Mouse (Mus musculus) liver, embryonic 12.5 days (tissue): ENCODE results near the gene Lipf. TPM values are rescaled to one million over a fixed set of nuclear protein-coding genes. Genes with fewer than 3 reads are reported as not detected.

ENCODE experiments used
- ATAC-seq: fragments of 200-750 bp; cut with Nextera tagmentation; 2 replicates; pipeline ENCODE4 v1.8.0; 2017; ENCODE audit warnings: moderate number of reproducible peaks, mild to moderate bottlenecking, moderate library complexity
- H3K27ac ChIP-seq: fragments of 300-500 bp; sonication (generic); 2 replicates; pipeline ENCODE4 v1.5.1; 2016; ENCODE audit warnings: mild to moderate bottlenecking
- H3K27me3 ChIP-seq: fragments of 300-500 bp; sonication (generic); replicated peaks from 2 replicates; pipeline ENCODE4 v1.6.1; 2016; ENCODE audit warnings: mild to moderate bottlenecking, moderate library complexity
- H3K36me3 ChIP-seq: fragments of 300-500 bp; sonication (generic); 2 replicates; pipeline ENCODE4 v1.6.1; 2016; ENCODE audit warnings: mild to moderate bottlenecking, moderate library complexity
- H3K4me1 ChIP-seq: fragments of 300-500 bp; sonication (generic); 2 replicates; pipeline ENCODE4 v1.6.1; 2016
- H3K4me2 ChIP-seq: fragments of 300-500 bp; sonication (generic); 2 replicates; pipeline ENCODE4 v1.6.1; 2016; ENCODE audit warnings: mild to moderate bottlenecking, moderate library complexity
- H3K4me3 ChIP-seq: fragments of 300-500 bp; sonication (generic); 2 replicates; pipeline ENCODE4 v1.5.1; 2016; ENCODE audit warnings: mild to moderate bottlenecking, moderate library complexity
- H3K9ac ChIP-seq: fragments of 300-500 bp; sonication (generic); 2 replicates; pipeline ENCODE4 v1.6.1; 2016; ENCODE audit warnings: mild to moderate bottlenecking, moderate library complexity
- H3K9me3 ChIP-seq: fragments of 300-500 bp; sonication (generic); replicated peaks from 2 replicates; pipeline ENCODE4 v1.6.1; 2016; ENCODE audit warnings: mild to moderate bottlenecking, moderate library complexity
- WGBS: fragments of 180-500 bp; shearing (Covaris S2); methylation state at CpG from one replicate; pipeline ENCODE4 v1.1.7; 2016; ENCODE audit not compliant: insufficient replicate concordance; 5-methylcytosine and 5-hydroxymethylcytosine counted together
- polyA plus RNA-seq: library from polyadenylated mRNA; unstranded; fragments of >200 nt; fragmentation: Nextera tagmentation; extraction: Ambion mirVana; gene quantifications from 2 replicates; pipeline ENCODE4 v1.2.1, GENCODE M21; 2016

Lipf gene
- polyA plus RNA-seq = not detected in 2 replicates

- no peaks in the 10 kb centered on the region for H3K27me3 ChIP-seq
- H3K27ac ChIP-seq = no peak within 1 kb of the TSS
- H3K9me3 ChIP-seq = no peaks in the 10 kb centered on the region
- no peak for ATAC-seq
- no peaks in the 10 kb centered on the region for H3K4me1 ChIP-seq
- no peak within 1 kb of the TSS for H3K4me3 ChIP-seq
- H3K36me3 ChIP-seq = no peaks in the 10 kb centered on the region
- no peak within 1 kb of the TSS for H3K4me2 ChIP-seq
- no peak within 1 kb of the TSS for H3K9ac ChIP-seq
Measured at GRCm38 (mm10) chr19:33960887-33961286, at the start of gene Lipf. Lipf (plus strand) TSS chr19:33961187.

- Histone ChIP-seq H3K9me3 (no peaks in the 10 kb centered on the region), H3K4me2 (no peak overlapping the region), H3K36me3 (no peaks in the 10 kb centered on the region), H3K4me1 (no peaks in the 10 kb centered on the region), H3K4me3 (no peak overlapping the region), H3K27ac (no peak overlapping the region), H3K9ac (no peak overlapping the region), H3K27me3 (no peaks in the 10 kb centered on the region)
- no peak for ATAC-seq
Measured at GRCm38 (mm10) chr19:33924099-33924498, 36.9 kb upstream of the Lipf start.

- 48% methylated on average over 3 of the region's 3 CpGs for WGBS
- Histone ChIP-seq H3K9ac (no peak overlapping the region), H3K27ac (no peak overlapping the region), H3K4me3 (no peak overlapping the region), H3K36me3 (no peaks in the 10 kb centered on the region), H3K27me3 (no peaks in the 10 kb centered on the region), H3K4me1 (no peaks in the 10 kb centered on the region), H3K4me2 (no peak overlapping the region), H3K9me3 (no peaks in the 10 kb centered on the region)
- no peak for ATAC-seq
Measured at GRCm38 (mm10) chr19:33979007-33979406, 18.0 kb downstream of the Lipf start.

GRCm38 (mm10) chr19:33983043-33983442 is 22.1 kb downstream of the Lipf start:
- Histone ChIP-seq H3K27ac (no peak overlapping the region), H3K9me3 (no peaks in the 10 kb centered on the region), H3K4me2 (no peak overlapping the region), H3K4me3 (no peak overlapping the region), H3K27me3 (no peaks in the 10 kb centered on the region), H3K36me3 (no peaks in the 10 kb centered on the region), H3K9ac (no peak overlapping the region), H3K4me1 (no peaks in the 10 kb centered on the region)
- 73% methylated on average over 3 of the region's 3 CpGs for WGBS
- ATAC-seq = no peak

- H3K9me3 ChIP-seq = no peaks in the 10 kb centered on the region
- no peaks in the 10 kb centered on the region for H3K36me3 ChIP-seq
- no peaks in the 10 kb centered on the region for H3K4me1 ChIP-seq
- H3K9ac ChIP-seq = no peak within 1 kb of the TSS
- H3K27ac ChIP-seq = no peak within 1 kb of the TSS
- ATAC-seq = no peak
- no peak within 1 kb of the TSS for H3K4me3 ChIP-seq
- H3K27me3 ChIP-seq = no peaks in the 10 kb centered on the region
- 69% methylated on average over 6 of the region's 6 CpGs for WGBS
- no peak within 1 kb of the TSS for H3K4me2 ChIP-seq
Measured at GRCm38 (mm10) chr19:34008002-34008401, 47.0 kb downstream of the Lipf start, which contains the start of gene Lipk. Lipk (plus strand) TSS chr19:34008290.

- 64% methylated on average over 11 of the region's 11 CpGs for WGBS
- H3K27me3 ChIP-seq = no peaks in the 10 kb centered on the region
- H3K4me3 ChIP-seq = no peak overlapping the region
- no peak for ATAC-seq
- no peak overlapping the region for H3K27ac ChIP-seq
- H3K4me1 ChIP-seq = no peaks in the 10 kb centered on the region
- no peak overlapping the region for H3K4me2 ChIP-seq
- no peaks in the 10 kb centered on the region for H3K9me3 ChIP-seq
- H3K36me3 ChIP-seq = no peaks in the 10 kb centered on the region
- no peak overlapping the region for H3K9ac ChIP-seq
Measured at GRCm38 (mm10) chr19:34021440-34022172, 60.6 kb downstream of the Lipf start.

GRCm38 (mm10) chr19:34022759-34023158 is 61.8 kb downstream of the Lipf start:
- Histone ChIP-seq H3K36me3 (no peaks in the 10 kb centered on the region), H3K27me3 (no peaks in the 10 kb centered on the region), H3K27ac (no peak overlapping the region), H3K4me3 (no peak overlapping the region), H3K9ac (no peak overlapping the region), H3K9me3 (no peaks in the 10 kb centered on the region), H3K4me2 (no peak overlapping the region), H3K4me1 (no peaks in the 10 kb centered on the region)
- WGBS = 33% methylated on average over 3 of the region's 3 CpGs
- ATAC-seq = no peak

Other genes starting within 250 kb of the Lipf start
- not detected in 2 replicates for gene Lipo2, start 209.8 kb upstream of the Lipf start, polyA plus RNA-seq
- gene Lipo3, start 199.2 kb upstream of the Lipf start, polyA plus RNA-seq = 3.7 TPM in 2 replicates
- gene Lipo1, start 173.7 kb upstream of the Lipf start, polyA plus RNA-seq = not detected in 2 replicates
- not detected in 2 replicates for gene Lipk, start 47.1 kb downstream of the Lipf start, polyA plus RNA-seq
- not detected in 2 replicates for gene Lipn, start 106.2 kb downstream of the Lipf start, polyA plus RNA-seq
- gene Lipm, start 139.7 kb downstream of the Lipf start, polyA plus RNA-seq = not detected in 2 replicates
- 0.13 TPM in 1 of 2 replicates, not detected in the other for gene Ankrd22, start 204.9 kb downstream of the Lipf start, polyA plus RNA-seq
- 2.3 and 3.0 TPM in 2 replicates for gene Stambpl1, start 231.0 kb downstream of the Lipf start, polyA plus RNA-seq